8 mouse cellular contexts compared by ENCODE assay signal in the genomic region with DNA sequence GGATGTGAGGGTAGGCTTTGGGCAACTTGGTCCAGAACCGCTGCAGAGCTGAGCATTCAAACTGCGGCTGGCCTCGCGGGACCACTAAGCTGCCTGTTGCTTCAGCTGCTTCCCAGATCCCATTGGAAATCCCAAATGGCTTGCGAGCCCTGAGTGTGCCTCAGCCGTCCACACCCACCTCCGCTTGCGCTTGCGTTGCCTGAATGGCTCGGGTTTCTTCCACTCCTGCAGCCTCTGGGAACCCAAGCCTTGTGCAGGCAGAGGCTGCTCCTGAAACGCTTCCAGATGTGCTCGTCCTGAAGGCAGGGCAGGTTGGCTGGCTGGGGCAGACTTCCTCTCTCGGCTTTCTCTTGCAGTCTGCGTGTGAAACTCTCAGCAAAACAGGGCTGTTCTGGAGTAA. TPM values are rescaled to one million over a fixed set of nuclear protein-coding genes. Genes with fewer than 3 reads are reported as not detected.
A peak's percentile ranks its signal among the peaks of the same experiment; 100 is the strongest.
DNase-seq lines count a peak whose midpoint lies in the region; ATAC-seq lines count a peak whose summit lies in the region.

A gene (minus strand): TSS at position 157 of the 400 bp plus-strand sequence.

- peak; percentile 94 for DNase-seq in NIH3T3 (ENCODE audit: low read depth)
- peak; percentile 91 for DNase-seq in embryonic facial prominence, embryonic 10.5 days (ENCODE audit: low spot score)
- DNase-seq in heart, adult 11 months = peak; percentile 98
- DNase-seq in neural tube, embryonic 10.5 days (ENCODE audit: extremely low spot score, low spot score) = peak; percentile 75
- DNase-seq in urinary bladder, postnatal 25 days (ENCODE audit: low spot score) = peak; percentile 26

- H3K4me3 ChIP-seq in embryonic facial prominence, embryonic 10.5 days = peak within 1 kb of the TSS; percentile 44
- peak within 1 kb of the TSS; percentile 21 for H3K4me3 ChIP-seq in intestine, embryonic 16.5 days (ENCODE audit: low read length)
- no peak within 1 kb of the TSS for H3K4me3 ChIP-seq in liver, embryonic 12.5 days

- ATAC-seq in intestine, embryonic 16.5 days = peak; percentile 84
- no peak for ATAC-seq in liver, embryonic 12.5 days
- no peak for ATAC-seq in erythroblast, adult 5-6 weeks (replicated peaks; ENCODE audit: low FRiP score, poor library complexity, severe bottlenecking)

- H3K27ac ChIP-seq in embryonic facial prominence, embryonic 10.5 days (replicated peaks) = peak within 1 kb of the TSS; percentile 85
- H3K27ac ChIP-seq in intestine, embryonic 16.5 days (ENCODE audit: low read length) = peak within 1 kb of the TSS; percentile 34
- H3K27ac ChIP-seq in liver, embryonic 12.5 days = no peak within 1 kb of the TSS

- peaks cover 19% of the 10 kb centered on the region for H3K4me1 ChIP-seq in embryonic facial prominence, embryonic 10.5 days
- H3K4me1 ChIP-seq in intestine, embryonic 16.5 days (ENCODE audit: control insufficient read depth, insufficient read depth, low read length) = no peaks in the 10 kb centered on the region
- H3K4me1 ChIP-seq in liver, embryonic 12.5 days = peaks cover 5% of the 10 kb centered on the region

- H3K9me3 ChIP-seq in embryonic facial prominence, embryonic 10.5 days = no peaks in the 10 kb centered on the region
- H3K9me3 ChIP-seq in intestine, embryonic 16.5 days (ENCODE audit: control insufficient read depth, low read length) = peaks cover 4% of the 10 kb centered on the region; the same call in 1 of the 2 replicates
- no peaks in the 10 kb centered on the region for H3K9me3 ChIP-seq in liver, embryonic 12.5 days (replicated peaks)

- H3K27me3 ChIP-seq in embryonic facial prominence, embryonic 10.5 days (replicated peaks; ENCODE audit: low read depth, poor library complexity, severe bottlenecking) = no peaks in the 10 kb centered on the region; the same call in 1 of the 2 replicates
- no peaks in the 10 kb centered on the region for H3K27me3 ChIP-seq in intestine, embryonic 16.5 days (replicated peaks; ENCODE audit: control insufficient read depth, insufficient read depth, low read length)
- H3K27me3 ChIP-seq in liver, embryonic 12.5 days (replicated peaks) = peaks cover 23% of the 10 kb centered on the region

- no peaks in the 10 kb centered on the region for H3K36me3 ChIP-seq in embryonic facial prominence, embryonic 10.5 days (replicated peaks)
- no peaks in the 10 kb centered on the region for H3K36me3 ChIP-seq in intestine, embryonic 16.5 days (ENCODE audit: control insufficient read depth, insufficient read depth, low read length)
- H3K36me3 ChIP-seq in liver, embryonic 12.5 days = no peaks in the 10 kb centered on the region

- 3% methylated on average over 14 of the region's 14 CpGs for WGBS in embryonic facial prominence, embryonic 10.5 days
- WGBS in intestine, embryonic 16.5 days = 4% methylated on average over 14 of the region's 14 CpGs
- 13% methylated on average over 14 of the region's 14 CpGs for WGBS in liver, embryonic 12.5 days (ENCODE audit: insufficient replicate concordance)

- H3K4me2 ChIP-seq in intestine, embryonic 16.5 days (ENCODE audit: low read depth, low read length) = peak within 1 kb of the TSS; percentile 47
- H3K4me2 ChIP-seq in liver, embryonic 12.5 days = peak within 1 kb of the TSS; percentile 28

- H3K9ac ChIP-seq in intestine, embryonic 16.5 days (ENCODE audit: low read depth, low read length) = peak within 1 kb of the TSS; percentile 53
- H3K9ac ChIP-seq in liver, embryonic 12.5 days = no peak within 1 kb of the TSS

RNA-seq across cellular contexts. Expression of the gene that starts here (rescaled TPM):
- polyA plus RNA-seq in embryonic facial prominence, embryonic 10.5 days (2016; fragmentation: Nextera tagmentation; extraction: Ambion mirVana) = 3.4 and 5.2 TPM in 2 replicates
- polyA plus RNA-seq in intestine, embryonic 16.5 days (2015; fragmentation: Nextera tagmentation; extraction: Ambion mirVana) = 5.0 and 6.8 TPM in 2 replicates
- polyA plus RNA-seq in liver, embryonic 12.5 days (2016; fragmentation: Nextera tagmentation; extraction: Ambion mirVana) = 0.44 and 0.74 TPM in 2 replicates
- not detected in 2 replicates for total RNA-seq in erythroblast, adult 5-6 weeks (2015; ENCODE audit: low replicate concordance)
- total RNA-seq in erythroblast, adult 5-6 weeks (2017; ENCODE audit: low replicate concordance) = 0.98 TPM in 1 of 2 replicates, not detected in the other

Comparison
In these comparisons a context has a peak if more than half of its experiments do, and no peak if none do; other contexts are left out.
1. DNase-seq: peak in every context shown above with its lines; median percentile 98 in heart, adult 11 months; 94 in NIH3T3; 91 in embryonic facial prominence, embryonic 10.5 days; 75 in neural tube, embryonic 10.5 days; 26 in urinary bladder, postnatal 25 days.